Comparison of ENCODE assay signal across 19 mouse cellular contexts in genomic region chr8:125351486-125352032, GRCm38 (mm10).
DNase-seq lines count a peak whose midpoint lies in the region; ATAC-seq and TF ChIP-seq lines count a peak whose summit lies in the region.
"Had no signal": no experiment of that assay in that cellular context is flagged by ENCODE, and none has a peak within 500 bp of the region (broad histone marks: within the 10 kb centered on the region; RNA-seq: fewer than 3 reads in every experiment).

No protein-coding gene starts in this region.

- no peak overlapping the region for H3K27ac ChIP-seq in lung, embryonic 14.5 days (ENCODE audit: low read depth)
- H3K27ac ChIP-seq in lung, postnatal 0 days (ENCODE audit: low read length), result no peak overlapping the region
- H3K27ac ChIP-seq: hindbrain, embryonic 14.5 days; limb, embryonic 12.5 days; midbrain, embryonic 13.5 days had no signal

- H3K9ac ChIP-seq in lung, embryonic 14.5 days, result no peak overlapping the region
- no peak overlapping the region for H3K9ac ChIP-seq in lung, postnatal 0 days (replicated peaks; ENCODE audit: low read depth)
- H3K9ac ChIP-seq: hindbrain, embryonic 14.5 days; limb, embryonic 12.5 days; midbrain, embryonic 13.5 days had no signal

- peaks cover 27% of the 10 kb centered on the region for H3K4me1 ChIP-seq in lung, embryonic 14.5 days (ENCODE audit: insufficient read depth)
- 0 out of 2 replicates have a peak, but pooled peaks cover 3% of the 10 kb centered on the region for H3K4me1 ChIP-seq in lung, postnatal 0 days (ENCODE audit: insufficient read depth, low read depth, low read length)

- no peaks in the 10 kb centered on the region for H3K36me3 ChIP-seq in lung, embryonic 14.5 days (ENCODE audit: insufficient read depth)
- no peaks in the 10 kb centered on the region for H3K36me3 ChIP-seq in lung, postnatal 0 days (ENCODE audit: insufficient read depth, low read length)
- H3K36me3 ChIP-seq: limb, embryonic 12.5 days; midbrain, embryonic 13.5 days had no signal

- no peak overlapping the region for H3K4me3 ChIP-seq in lung, embryonic 14.5 days (ENCODE audit: low read depth, low read length)
- H3K4me3 ChIP-seq in lung, postnatal 0 days (ENCODE audit: low read depth, low read length), result no peak overlapping the region
- H3K4me3 ChIP-seq: limb, embryonic 12.5 days; midbrain, embryonic 13.5 days; myocyte had no signal

- DNase-seq in CD4-positive, CD25-positive, alpha-beta regulatory T cell, adult 2 months (ENCODE audit: low read depth, low spot score), result peak; percentile 13
- DNase-seq in lung, embryonic 14.5 days, result peak; percentile 50
- no peak for DNase-seq in lung, postnatal 0 days (ENCODE audit: low spot score)
- peak; percentile 18 to 44 for DNase-seq in thymus, adult 18-20 months
- DNase-seq: adrenal gland, postnatal 25 days; cerebellum, adult 2 months; lung, postnatal 36 days; retina, postnatal 1 day; right cerebral cortex, postnatal 4 days had no signal

- H3K27me3 ChIP-seq in lung, embryonic 14.5 days (ENCODE audit: insufficient read depth, low read length), result no peaks in the 10 kb centered on the region; the same call in 1 of the 2 replicates
- no peaks in the 10 kb centered on the region for H3K27me3 ChIP-seq in lung, postnatal 0 days (replicated peaks; ENCODE audit: insufficient read depth, low read length)

- no peak overlapping the region for H3K4me2 ChIP-seq in lung, embryonic 14.5 days
- no peak overlapping the region for H3K4me2 ChIP-seq in lung, postnatal 0 days (replicated peaks; ENCODE audit: low read depth, low read length)
- H3K4me2 ChIP-seq: hindbrain, embryonic 14.5 days; limb, embryonic 12.5 days; midbrain, embryonic 13.5 days had no signal

- no peak for TF ChIP-seq EP300 in lung, postnatal 0 days (IDR thresholded peaks at IDR 0.05)

- 50% methylated on average over 8 of the region's 8 CpGs for WGBS in lung, embryonic 14.5 days
- 43% methylated on average over 8 of the region's 8 CpGs for WGBS in lung, postnatal 0 days

- no peak for TF ChIP-seq CTCF in lung, embryonic 14.5 days (IDR thresholded peaks at IDR 0.05; ENCODE audit: low read depth)
- no peak for TF ChIP-seq CTCF in lung, postnatal 0 days (IDR thresholded peaks at IDR 0.05)

- no peak for ATAC-seq in CD4-positive, CD25-positive, alpha-beta regulatory T cell, adult 4 months
- ATAC-seq in lung, embryonic 14.5 days (ENCODE audit: insufficient read depth), result no peak
- no peak for ATAC-seq in lung, postnatal 0 days
- ATAC-seq in megakaryocyte-erythroid progenitor cell, adult 5-6 weeks (replicated peaks; ENCODE audit: low FRiP score, low TSS enrichment, poor library complexity, severe bottlenecking), result no peak
- ATAC-seq in megakaryocyte progenitor cell, adult 5-6 weeks (replicated peaks; ENCODE audit: poor library complexity), result no peak
- ATAC-seq in erythroblast, adult 5-6 weeks (replicated peaks; ENCODE audit: low FRiP score, poor library complexity, severe bottlenecking), result no peak
- ATAC-seq: forebrain, embryonic 16.5 days; intestine, embryonic 16.5 days; midbrain, embryonic 13.5 days had no signal

- no peaks in the 10 kb centered on the region for H3K9me3 ChIP-seq in lung, embryonic 14.5 days (ENCODE audit: low read depth, low read length)
- no peaks in the 10 kb centered on the region for H3K9me3 ChIP-seq in lung, postnatal 0 days (ENCODE audit: low read length)
- H3K9me3 ChIP-seq: limb, embryonic 12.5 days; midbrain, embryonic 13.5 days had no signal
